Mouse (Mus musculus) adrenal gland, postnatal 10 days (tissue): ENCODE measurements around the gene Trim38. TPM values are rescaled to one million over a fixed set of nuclear protein-coding genes. Genes with fewer than 3 reads are reported as not detected.
"Not testable (repeated sequence)": the region's sequence is repeated elsewhere in the genome, so short reads cannot be mapped to it uniquely, and the experiment has no call there.

Experiments used
- DNase-seq: peaks from one replicate; pipeline ENCODE4 v3.0.0; 2021; ENCODE audit warnings: mixed read lengths
- long read RNA-seq, 2 experiments: library from polyadenylated mRNA; stranded (forward); transcript quantifications; one replicate each; pipeline ENCODE4 v2.0.0; 2021
- total RNA-seq, 2 experiments: library from RNA; stranded (reverse); gene quantifications; 2 replicates each; pipeline ENCODE4 v1.2.3; 2021

The Trim38 gene
- not detected for total RNA-seq
- long read RNA-seq, experiment 1, result 0 reads
- long read RNA-seq, experiment 2, result 0 reads

- not testable (repeated sequence) for DNase-seq
Measured at GRCm38 (mm10) chr13:23769613-23770012, at the start of gene Trim38. Trim38 (plus strand) TSS chr13:23769913.

DNA sequence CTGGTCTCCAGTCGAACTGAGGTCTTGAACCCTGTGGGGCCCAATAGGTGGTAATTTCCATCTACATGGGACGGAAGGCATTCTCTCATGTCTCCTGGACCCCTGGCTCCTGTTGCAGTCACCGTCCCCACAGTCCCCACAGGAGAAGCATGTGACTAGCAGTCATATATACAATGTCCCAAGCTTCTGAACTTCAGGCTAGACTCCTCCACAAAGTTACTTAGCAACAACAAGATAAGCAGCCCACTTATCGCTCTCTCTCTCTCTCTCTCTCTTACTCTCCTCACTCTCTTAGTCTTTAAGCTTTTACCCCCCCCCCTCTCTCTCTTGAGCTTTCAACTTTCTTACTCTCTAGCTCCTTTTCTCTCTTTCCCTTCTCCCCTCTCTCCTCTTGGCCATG lies 45.5 kb upstream of the Trim38 start:
- DNase-seq, result no peak

GRCm38 (mm10) chr13:23725213-23725612 lies 44.5 kb upstream of the Trim38 start:
- no peak for DNase-seq

- DNase-seq, result no peak
Measured at GRCm38 (mm10) chr13:23728472-23729191, 41.1 kb upstream of the Trim38 start.

GRCm38 (mm10) chr13:23729192-23729525 lies 40.6 kb upstream of the Trim38 start:
- no peak for DNase-seq

DNA sequence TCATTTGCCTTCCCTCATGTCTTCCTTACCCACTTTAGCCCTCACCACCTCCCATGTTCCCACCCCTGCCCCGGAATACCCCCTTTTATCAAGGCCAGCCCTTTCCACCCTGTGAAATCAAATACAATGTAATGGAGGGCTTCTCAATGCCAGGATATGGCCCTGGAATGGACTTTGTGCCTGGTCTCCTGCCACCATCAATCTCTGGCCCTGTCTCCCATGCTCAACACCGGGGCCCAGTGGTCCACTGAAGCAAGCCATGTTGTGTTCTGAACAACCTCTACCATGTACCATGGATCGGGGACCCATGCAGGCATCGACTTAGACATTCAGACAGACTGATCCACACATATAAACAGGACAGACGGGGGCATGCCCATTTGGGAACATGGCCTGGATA lies 40.0 kb upstream of the Trim38 start:
- no peak for DNase-seq

DNA sequence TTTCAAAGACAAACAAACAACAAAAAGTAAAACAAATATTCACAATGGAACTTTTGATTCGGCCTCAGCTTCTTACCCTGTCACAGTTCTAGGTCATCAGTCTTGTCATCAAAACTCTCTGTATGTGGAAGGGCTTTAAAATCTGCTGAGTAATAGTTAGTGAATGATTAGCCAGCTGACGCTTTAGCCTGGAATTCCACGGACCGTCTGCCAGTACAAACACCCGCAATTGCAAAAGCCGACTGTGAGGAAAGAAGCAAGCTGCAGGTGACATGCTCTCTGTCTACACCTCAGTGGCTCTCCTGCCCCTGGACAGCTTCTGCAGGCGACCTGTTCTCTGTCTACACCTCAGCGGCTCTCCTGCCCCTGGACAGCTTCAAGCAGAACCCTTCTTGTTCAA lies 39.2 kb upstream of the Trim38 start:
- peak; percentile 52 for DNase-seq

- no peak for DNase-seq
Measured at GRCm38 (mm10) chr13:23732156-23732804, 37.4 kb upstream of the Trim38 start.

- DNase-seq, result no peak
Measured at GRCm38 (mm10) chr13:23737091-23737490, 32.6 kb upstream of the Trim38 start.

GRCm38 (mm10) chr13:23738041-23738440 lies 31.7 kb upstream of the Trim38 start:
- DNase-seq, result no peak

GRCm38 (mm10) chr13:23738677-23739068 lies 31.0 kb upstream of the Trim38 start, which contains the start of gene Hist1h1c:
Hist1h1c (plus strand) TSS chr13:23738808.
- DNase-seq, result peak; percentile 95

DNA sequence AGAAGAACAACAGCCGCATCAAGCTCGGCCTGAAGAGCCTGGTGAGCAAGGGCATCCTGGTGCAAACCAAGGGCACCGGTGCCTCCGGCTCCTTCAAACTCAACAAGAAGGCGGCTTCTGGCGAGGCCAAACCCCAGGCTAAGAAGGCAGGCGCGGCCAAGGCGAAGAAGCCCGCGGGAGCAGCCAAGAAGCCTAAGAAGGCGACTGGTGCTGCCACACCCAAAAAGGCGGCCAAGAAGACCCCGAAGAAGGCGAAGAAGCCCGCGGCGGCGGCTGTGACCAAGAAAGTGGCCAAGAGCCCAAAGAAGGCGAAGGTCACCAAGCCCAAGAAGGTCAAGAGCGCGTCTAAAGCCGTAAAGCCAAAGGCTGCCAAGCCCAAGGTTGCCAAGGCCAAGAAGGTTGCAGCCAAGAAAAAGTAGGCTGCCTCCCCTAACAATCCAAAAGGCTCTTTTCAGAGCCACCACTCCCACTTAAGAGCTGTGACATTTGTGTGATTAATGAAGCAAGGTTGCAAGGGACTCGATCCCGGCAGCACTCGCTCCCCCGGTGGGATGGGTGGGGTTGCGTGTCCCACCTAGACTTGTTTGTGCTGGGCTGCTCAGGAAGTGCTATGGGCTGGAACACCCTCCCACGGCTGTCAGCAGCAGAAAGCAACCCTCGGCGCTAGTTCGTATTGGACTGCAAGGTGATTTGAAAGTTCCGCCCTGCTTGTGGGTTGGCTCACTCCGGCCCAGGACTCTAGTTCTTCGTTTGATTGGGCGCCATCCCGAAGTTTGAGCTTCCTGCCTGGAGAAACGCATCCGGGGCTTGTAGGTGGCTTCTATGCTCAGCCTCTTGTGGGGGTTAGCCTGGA lies 30.4 kb upstream of the Trim38 start:
- DNase-seq, result peak; percentile 92

GRCm38 (mm10) chr13:23739922-23740252 lies 29.8 kb upstream of the Trim38 start:
- no peak for DNase-seq

GRCm38 (mm10) chr13:23740256-23740840 lies 29.4 kb upstream of the Trim38 start:
- no peak for DNase-seq

DNA sequence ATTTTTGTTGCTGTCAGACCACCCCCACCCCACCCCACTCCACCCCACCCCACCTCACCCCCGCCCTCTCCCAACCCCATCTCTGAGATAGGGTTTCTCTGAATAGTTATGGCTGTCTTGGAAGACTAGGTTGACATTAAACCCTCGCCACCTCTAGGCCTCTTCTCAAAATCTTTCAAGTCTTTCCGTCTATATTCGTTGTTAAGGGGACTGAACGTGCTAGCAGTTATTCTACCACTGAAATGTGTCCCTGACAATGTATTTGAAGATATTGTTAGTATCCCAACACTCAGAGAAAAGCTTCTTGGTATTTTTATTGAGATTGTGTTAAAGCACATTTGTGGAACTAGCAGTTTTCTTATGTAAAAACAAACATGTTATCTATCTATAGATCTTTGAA lies 28.8 kb upstream of the Trim38 start:
- DNase-seq, result no peak

- DNase-seq, result no peak
Measured at GRCm38 (mm10) chr13:23742007-23742406, 27.7 kb upstream of the Trim38 start.

- DNase-seq, result no peak
Measured at GRCm38 (mm10) chr13:23743215-23743614, 26.5 kb upstream of the Trim38 start.

- DNase-seq, result no peak
Measured at GRCm38 (mm10) chr13:23743963-23744362, 25.8 kb upstream of the Trim38 start.

GRCm38 (mm10) chr13:23744421-23745380 lies 25.0 kb upstream of the Trim38 start:
- no peak for DNase-seq

DNA sequence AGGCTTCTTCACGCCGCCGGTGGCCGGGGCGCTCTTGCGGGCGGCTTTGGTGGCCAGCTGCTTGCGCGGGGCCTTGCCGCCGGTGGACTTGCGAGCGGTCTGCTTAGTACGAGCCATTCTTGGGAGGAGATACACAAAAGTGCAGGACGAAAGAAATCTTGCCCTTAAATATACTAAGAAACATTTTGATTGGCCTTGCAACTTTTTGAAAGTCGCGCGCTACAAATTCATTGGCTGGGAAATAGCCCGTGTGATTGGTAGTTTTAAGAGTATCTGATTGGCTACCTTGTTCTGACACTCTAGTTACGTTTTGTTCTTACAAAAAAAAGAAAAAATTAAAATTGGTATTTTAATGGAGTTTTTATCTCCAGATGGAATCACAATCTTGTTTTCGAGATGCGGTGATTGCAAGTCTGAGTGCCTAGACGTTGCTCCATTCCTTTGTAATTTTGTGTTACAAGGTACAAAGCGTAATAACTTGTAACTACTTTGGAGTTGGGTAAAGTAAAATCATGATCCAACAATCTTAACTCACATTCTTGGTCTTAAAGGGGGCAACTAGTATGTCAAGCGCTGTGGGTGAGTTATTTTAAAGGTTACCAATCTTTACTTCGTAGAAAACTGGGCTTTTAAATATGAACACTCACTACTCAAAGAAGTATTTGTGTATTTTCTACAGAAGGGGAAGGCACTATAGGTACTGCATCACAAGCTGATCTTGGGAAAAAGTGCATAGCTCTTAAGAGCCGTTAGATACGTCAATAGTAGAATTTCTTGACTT lies 24.1 kb upstream of the Trim38 start, which contains the start of gene Hist1h3c:
Gene Hist1h3c (minus strand): TSS at position 222 of the 781 bp plus-strand sequence.
- DNase-seq, result peak; percentile 86
